Mouse (Mus musculus): ENCODE measurements around the gene Rtca.

GRCm38 (mm10) chr3:116461053-116461452, 47.0 kb downstream of the Rtca start:
- TF ChIP-seq CTCF (IDR thresholded peaks at IDR 0.05; ENCODE audit: low read depth): no peak
- TF ChIP-seq EP300 (IDR thresholded peaks at IDR 0.05; ENCODE audit: low read depth): no peak
